Mouse (Mus musculus): ENCODE results near the gene Tymp.

The Tymp gene

DNA sequence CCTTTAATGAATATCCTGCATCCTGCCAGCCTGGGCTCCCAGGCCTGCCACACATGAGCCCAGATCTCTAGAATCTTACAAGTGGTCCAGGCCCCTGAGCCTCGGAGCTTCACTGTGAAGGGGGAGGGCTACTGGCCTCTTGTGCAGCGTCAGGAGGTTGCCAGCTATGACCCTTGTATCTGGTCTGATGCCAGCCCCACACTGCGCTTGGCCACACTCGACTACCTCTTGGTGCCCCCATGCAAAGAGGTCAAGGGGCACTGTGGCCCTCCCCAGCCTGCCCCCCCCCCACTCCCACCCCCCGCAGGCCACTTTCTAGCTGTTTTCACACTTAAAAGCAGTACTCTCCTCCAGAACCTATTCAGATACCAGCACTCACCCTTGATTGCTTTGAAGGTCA, 50.4 kb downstream of the Tymp start:
- no peak for DNase-seq (ENCODE audit: low spot score)

DNA sequence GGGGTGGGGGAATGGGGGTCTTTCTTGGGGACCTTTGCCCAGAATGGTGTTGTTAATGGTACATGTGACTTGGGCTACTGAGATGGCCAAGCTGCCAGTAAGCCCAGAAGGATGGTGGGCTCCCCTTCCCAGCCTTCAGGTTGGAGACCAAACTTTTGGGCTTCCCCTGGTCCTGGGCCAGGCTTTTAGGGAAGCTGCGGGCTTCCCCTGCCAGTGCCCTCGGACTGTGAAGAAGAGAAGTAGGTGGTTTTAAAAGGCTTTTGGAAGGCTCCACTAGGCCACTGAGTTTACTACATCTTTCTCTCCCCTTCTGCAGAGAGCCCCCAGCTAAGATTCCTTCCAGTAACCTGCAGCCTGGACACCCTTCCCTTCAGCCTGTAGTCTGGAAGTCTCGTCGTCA, 53.2 kb downstream of the Tymp start:
- DNase-seq (ENCODE audit: low spot score) = no peak

DNA sequence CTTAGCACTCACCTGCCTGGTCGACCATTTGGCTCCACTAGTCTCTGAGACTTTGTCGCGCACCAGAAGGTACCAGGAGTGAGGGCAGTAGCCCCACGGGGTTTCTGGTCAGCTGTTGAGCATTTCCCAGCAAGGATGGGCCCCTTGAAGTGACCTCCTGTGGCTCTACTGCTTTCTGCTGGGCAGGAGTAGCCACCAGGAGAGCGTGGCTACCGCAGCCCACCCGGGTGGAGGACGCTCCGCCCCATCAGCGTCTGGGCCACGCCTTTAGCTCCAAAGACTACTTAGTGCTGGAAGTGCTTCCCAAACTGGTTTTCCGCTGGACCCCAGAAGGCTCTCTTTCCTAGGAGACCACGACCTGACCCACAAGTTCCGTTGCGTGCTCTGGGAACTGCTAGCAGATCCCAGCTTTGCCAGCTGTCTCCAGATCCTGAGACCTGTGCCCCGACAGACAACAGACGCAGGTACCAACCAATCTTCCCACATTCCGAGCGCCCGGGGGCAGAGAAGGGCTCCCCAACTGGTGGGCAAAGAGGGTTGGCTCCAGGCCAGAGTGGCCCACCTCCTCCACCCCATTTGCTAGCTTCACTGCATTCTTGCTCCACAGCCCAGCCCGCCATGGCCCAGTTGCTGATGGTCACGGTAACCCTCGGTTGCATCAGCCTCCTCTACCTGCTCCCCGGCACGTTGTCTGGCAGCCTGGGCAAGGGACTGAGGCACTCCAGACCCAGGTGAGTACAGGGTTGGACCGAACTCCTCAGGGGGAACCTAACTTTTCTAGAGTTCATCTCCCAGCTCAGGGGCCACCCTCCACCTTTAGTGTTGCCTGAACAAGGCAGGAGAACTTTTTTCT, 53.9 kb downstream of the Tymp start, which contains the start of gene Adm2:
TSS of gene Adm2 (plus strand) at position 51 of the 853 bp plus-strand sequence.
- DNase-seq (ENCODE audit: low spot score) = no peak

All from urinary bladder, postnatal 10 days (tissue).